Mouse (Mus musculus) G1E-ER4 (cell line): ENCODE data around the gene Brdt. TPM values are rescaled to one million over a fixed set of nuclear protein-coding genes. Genes with fewer than 3 reads are reported as not detected.

Experiments used
- GATA1 ChIP-seq: IDR thresholded peaks from one replicate; pipeline ENCODE4 v1.8.0; 2012; ENCODE audit warnings: low read length, inconsistent platforms
- polyA plus RNA-seq: library from polyadenylated mRNA; stranded (reverse); fragments of >175 nt; gene quantifications from 2 replicates; pipeline ENCODE4 v1.2.3, GENCODE M21; 2012

Brdt gene
- polyA plus RNA-seq: 0.02 and 0.03 TPM in 2 replicates

DNA sequence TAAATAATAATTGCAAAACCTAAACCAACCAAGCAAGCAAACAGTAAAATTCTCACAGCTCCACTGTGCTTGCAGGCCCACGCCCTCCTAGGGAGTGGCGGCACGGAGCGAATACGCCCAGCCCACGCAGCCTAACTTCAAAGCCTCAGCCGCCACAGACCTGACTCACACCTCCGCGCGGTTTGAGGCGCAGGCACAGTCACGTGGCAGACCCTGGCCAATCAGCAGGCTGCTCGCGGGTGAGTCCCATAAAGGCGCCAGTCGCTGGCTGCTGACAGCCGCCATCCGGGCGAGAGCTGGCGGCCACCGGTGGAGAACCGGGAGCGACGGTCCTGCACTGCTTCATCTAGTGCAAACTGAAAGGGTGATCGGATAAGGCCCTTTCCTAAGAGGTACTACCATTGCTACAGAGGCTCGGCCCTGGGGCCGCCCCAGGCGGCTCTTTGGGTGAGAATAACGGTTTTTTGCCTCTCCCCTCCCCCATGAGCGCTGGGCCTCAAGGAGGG, at the start of gene Brdt:
Gene Brdt (plus strand): TSS at position 244 of the 506 bp plus-strand sequence.
- no peak for TF ChIP-seq GATA1

DNA sequence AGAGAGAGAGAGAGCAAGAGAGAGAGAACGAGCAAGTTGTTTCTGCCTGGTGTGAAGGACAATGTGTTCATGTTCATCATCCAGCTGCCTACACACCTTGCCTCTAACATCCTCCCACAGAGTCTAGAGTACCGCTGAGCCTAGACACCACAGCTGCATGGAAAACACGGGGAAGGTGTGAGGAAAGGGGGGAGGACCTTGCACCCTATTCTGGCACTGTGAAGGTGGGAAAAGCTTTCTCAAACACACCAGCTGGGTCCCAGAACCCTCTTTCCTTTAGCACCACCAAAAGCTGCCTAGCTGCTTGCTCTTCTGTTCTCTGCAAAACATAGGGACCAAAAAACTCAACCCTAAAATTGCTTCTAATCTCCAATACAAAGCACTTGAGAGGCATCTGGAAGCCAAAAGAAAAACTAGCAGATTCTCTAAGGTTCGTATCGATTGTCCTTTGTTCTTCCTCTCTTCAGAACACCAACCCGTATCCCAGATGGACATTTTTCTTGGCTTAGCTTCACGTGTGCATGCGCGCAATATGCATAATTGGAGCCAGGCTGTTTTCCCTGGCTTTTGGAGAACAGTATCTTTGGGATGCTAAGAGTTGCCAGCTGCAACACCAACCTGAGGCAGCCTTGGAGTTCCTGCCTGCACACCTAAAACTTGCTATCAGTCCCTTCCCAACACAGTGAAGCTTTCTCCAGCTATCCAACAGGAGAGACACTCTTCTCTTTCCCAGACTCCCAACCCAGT, 48.2 kb upstream of the Brdt start:
- no peak for TF ChIP-seq GATA1

- no peak for TF ChIP-seq GATA1
Measured at GRCm38 (mm10) chr5:107283935-107284524, 46.9 kb upstream of the Brdt start.

DNA sequence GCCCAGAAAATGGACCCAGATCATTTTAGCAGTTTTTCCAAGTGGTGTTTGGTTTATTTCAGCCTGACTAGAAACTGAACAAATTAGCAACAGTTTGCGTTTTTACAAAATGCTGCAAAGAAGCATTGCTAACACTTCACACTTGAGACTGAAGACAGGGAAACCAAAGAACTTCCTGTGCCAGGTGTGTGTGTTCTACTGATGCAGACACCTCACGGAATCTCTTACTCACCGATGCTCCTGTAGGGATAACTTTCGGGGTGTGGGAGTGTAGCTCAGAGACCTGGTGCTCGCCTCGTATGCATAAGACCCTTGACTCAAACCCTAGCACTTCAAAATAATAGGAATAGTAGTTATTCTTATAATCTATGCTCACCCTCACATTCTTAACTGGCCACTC, 45.4 kb upstream of the Brdt start:
- no peak for TF ChIP-seq GATA1

DNA sequence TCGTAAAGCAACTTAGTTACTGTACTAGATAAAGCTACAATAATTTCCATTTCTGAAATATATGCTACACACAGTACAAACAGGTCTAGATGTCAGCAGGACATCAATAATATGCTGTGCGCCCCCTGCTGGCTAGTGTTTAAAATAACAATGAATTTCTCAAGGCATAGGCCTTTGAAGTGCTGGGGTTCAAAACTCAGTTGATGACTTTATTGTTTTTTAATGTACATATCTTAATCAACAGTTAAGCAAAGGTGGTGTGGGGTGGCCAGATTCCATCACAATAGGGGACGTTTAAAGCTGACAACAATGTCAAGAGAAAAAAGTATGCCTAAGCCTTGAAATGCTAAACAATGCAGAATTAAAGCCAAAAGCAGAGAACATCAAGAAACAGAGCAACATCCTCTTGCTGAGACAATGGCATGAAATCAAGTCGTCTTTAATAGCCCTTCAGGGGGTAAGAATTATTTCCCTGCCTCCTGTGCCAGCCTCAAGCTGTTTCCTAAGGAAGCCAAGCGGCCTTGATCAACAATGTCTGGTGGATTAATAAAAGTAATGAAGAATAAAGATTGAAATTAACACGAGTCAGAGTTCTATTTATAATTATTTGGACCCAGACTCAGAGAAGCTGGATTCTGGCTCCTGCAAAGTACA, 43.6 kb upstream of the Brdt start:
- TF ChIP-seq GATA1: no peak

DNA sequence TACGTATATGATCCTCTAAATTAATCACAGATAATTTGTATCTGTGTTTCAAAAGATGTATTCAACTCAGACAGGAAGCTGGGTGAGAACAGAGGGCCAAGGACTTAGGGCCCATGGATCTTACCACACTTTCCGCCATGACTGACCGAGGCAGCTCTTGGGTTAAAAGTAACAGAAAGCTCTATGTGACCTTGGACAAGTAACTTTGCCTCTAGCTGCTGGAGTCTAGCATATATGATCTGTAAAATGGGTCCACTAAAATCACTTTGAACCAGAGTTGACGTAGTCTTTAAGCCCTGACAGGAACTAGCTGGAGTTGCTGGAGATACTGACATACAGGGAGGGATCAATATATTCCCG, 43.1 kb upstream of the Brdt start:
- no peak for TF ChIP-seq GATA1

DNA sequence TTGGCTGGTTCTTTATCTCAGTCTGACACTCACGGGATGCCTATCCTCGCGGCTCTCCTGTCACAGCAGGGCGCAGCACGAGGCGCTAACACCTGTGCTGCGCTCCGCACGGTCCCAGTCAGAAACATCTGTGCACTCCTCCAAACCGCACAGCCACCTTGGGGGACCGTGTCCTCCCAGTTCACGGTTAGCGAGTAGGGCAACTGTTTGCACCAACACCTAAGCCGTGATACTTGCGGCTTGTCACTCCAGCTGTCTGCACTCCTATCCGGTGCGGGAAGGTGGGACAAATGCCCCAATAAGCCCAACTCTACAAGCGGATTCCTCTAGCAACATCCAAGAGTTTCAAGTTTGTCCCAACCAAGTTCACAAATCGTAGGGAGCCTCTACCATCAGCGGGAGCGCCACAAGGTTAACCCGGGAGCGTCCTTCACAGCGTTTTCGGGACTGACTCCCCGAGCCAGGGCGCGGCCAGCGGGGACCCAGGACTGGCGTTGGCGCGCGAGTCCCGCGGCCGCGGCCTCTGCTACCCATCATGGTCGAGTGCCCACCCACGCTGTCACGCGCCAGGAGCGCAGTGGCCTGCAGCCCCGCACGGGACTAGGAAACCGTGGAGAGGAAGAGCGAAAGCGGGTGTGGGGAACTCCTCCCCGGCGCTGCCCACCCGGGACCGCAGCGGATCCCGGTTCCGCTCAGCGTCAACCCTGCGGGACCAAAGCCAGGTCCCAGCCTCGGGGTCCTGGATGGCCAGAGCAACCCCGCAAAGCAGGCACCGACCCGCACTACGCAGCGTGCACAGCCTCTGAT, 42.3 kb upstream of the Brdt start:
- no peak for TF ChIP-seq GATA1

DNA sequence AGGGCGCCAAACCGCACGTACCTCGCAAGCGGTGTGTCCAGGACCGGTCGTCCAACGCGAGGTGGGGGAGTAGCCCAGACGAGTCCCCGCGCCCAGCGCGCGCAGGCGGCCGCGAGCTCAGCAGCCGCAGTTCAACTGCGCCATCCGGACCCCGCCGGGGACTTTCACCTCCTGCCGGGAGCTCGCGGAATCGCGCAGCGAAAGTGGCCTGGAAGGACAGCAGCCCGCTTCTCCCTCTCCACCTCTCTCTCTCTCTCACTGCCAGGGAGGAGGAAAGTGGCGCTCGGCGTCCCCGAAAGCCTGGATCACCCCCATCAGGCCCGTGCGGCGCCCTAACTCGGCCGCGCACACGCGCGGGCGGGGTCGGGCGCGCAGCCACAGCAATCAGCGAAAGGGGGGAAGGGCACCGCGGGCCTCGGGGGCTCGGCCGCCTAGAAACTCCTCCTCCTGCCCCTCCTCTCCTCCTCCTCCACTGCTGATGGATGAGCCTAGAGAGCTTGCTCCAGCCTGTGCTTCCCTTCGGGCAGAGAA, 41.7 kb upstream of the Brdt start, which contains the start of gene Tgfbr3:
Gene Tgfbr3 (minus strand): TSS at position 396 of the 531 bp plus-strand sequence.
- no peak for TF ChIP-seq GATA1

DNA sequence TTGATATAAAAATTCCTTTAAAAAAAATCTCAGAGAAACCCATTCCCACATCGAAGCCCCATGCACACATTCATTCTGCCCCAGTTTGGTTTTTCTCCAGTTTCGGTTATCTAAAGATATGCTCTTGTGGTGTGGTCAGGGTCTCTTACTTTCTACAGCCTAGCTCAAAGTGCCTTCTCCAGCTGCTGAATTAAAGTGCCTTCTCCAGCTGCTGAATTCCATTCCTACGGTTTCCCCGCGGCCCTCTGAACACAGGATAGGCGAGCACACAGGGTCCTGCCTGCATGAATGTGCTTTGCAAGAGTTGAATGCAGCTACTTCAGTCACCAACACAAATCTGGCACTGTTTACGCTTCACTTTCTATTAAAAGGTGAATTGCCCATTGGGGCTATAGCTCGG, 41.0 kb upstream of the Brdt start:
- no peak for TF ChIP-seq GATA1

- TF ChIP-seq GATA1: no peak
Measured at GRCm38 (mm10) chr5:107294041-107294440, 36.9 kb upstream of the Brdt start.

- no peak for TF ChIP-seq GATA1
Measured at GRCm38 (mm10) chr5:107295061-107295816, 35.7 kb upstream of the Brdt start.

- no peak for TF ChIP-seq GATA1
Measured at GRCm38 (mm10) chr5:107295817-107296511, 35.0 kb upstream of the Brdt start.

- TF ChIP-seq GATA1: no peak
Measured at GRCm38 (mm10) chr5:107296512-107297322, 34.2 kb upstream of the Brdt start.

- no peak for TF ChIP-seq GATA1
Measured at GRCm38 (mm10) chr5:107298854-107299253, 32.1 kb upstream of the Brdt start.
